Mouse (Mus musculus) megakaryocyte progenitor cell, adult 5-6 weeks (primary cell): ENCODE data around the gene St6galnac3. TPM values are rescaled to one million over a fixed set of nuclear protein-coding genes. Genes with fewer than 3 reads are reported as not detected.

Experiments used
- ATAC-seq: replicated peaks from 2 replicates; pipeline ENCODE4 v1.8.0; 2016; ENCODE audit warnings: mild to moderate bottlenecking, moderate TSS enrichment, inconsistent platforms; ENCODE audit not compliant: poor library complexity
- total RNA-seq, 2 experiments: library from RNA; stranded (forward) in 1 of 2; stranded (reverse) in 1 of 2; fragments of 157-497, 149-512 nt in 1 of 2; fragments of 200-1000 nt in 1 of 2; gene quantifications; 2 replicates each; pipeline versions ENCODE4 v1.2.3 to v1.2.4; 2015 to 2017

St6galnac3 gene
- total RNA-seq, 2 experiments from 2014 or later: 1.2 to 4.0 TPM

DNA sequence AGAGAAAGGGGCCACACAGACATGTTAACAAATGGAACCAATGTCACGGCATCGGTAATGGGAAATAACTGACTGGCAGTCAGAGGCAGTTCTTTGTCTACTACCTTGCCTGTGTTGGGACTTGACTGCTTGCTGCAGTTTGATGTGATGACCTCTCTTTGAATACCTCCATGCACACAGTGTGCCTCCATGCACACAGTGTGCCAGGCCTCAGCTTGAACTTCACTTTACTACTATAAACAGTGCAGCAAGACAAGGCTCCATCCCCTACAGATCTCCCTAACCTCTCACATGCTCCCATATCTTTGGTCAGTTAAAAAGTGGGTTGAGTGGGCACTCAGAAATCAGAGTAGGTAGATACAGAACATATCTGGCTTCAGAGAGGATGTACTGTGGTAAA, 341.3 kb downstream of the St6galnac3 start:
- ATAC-seq: no peak

DNA sequence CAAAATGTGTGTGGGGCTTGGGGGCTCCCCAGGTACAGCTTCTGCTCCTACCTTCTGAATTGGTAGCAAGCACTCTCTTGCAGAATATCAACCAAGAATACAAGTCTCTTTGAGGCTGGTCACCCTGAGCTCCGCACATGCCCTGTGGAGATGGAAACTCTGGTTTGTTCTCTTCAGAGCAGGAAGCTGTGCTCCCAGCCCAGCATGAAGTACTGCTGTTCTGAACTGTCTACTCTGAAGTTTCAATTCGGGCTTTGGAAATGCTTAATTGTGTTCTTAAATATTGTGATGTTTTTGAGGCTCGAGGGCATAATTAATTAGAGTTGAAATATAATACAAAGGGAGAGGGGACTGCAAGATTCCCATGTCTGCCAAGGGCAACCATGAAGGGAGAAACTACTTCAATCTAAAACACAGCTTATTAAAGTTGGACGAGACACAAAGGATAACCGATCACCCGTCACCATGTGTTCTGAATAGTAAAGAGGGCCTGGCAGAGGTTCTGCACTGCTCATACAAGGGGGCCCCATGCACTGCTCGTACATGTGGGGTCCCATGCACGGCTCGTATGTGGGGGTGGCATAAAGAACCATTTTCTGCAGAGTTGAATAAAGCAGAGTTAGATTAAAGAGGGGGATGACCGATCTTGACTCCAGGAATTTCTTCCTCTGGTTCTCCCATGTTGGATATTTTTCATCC, 359.8 kb downstream of the St6galnac3 start:
- no peak for ATAC-seq

DNA sequence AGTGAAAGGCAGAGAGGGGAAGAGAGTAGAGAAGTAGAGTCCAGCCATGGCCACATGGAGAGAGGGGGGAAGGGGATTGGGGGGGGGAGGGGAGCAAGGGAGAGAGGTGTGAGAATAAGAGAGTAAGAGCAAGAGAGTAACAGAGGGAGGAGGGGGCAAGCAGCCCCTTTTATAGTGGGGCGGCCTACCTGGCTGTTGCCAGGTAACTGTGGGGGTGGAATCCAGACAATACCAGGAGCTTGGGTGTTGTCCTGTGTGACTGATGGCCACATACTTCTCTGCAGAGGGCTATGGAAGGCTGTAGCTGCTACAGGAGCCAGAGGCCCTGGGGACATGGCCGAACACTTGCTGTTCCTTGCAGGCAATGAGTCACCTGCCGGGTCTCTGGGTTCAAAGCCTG, 360.6 kb downstream of the St6galnac3 start:
- no peak for ATAC-seq

DNA sequence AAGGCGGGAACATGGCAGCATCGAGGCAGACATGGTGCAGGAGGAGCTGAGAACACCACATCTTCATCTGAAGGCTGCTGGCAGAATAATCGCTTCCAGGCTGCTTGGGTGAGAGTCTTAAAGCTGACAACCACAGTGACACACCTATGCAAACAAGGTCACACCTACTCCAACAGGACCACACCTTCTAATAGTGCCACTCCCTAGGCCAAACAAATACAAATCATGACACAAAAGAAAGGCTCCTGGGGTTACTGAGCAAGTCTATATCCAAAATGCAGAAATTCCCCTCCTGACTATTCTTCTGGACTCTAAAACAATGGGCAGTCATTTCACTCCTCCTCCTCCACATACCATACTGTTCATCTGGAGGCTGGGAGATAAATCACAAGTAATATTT, 365.0 kb downstream of the St6galnac3 start:
- ATAC-seq: no peak

DNA sequence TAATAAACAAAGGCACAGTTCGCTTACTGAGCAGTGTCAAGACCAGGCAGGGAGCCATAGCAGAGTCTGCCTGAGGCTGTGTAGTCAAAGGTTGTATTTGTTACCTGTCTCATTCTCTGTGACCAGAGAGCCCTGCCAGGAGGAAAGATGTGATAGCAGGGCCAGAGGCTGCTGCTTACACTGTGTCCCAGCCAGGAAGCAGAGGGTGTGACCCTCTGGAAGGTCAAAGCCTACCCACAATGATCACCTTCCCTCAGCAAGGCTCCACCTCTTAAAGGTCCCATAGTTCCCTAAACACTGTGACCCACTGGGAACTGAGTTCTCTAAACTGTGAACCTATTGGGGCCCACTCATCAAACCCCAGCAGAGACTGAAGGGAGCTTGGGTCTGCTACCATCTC, 368.9 kb downstream of the St6galnac3 start:
- ATAC-seq: no peak

GRCm38 (mm10) chr3:153354988-153355297, 370.0 kb downstream of the St6galnac3 start:
- no peak for ATAC-seq

DNA sequence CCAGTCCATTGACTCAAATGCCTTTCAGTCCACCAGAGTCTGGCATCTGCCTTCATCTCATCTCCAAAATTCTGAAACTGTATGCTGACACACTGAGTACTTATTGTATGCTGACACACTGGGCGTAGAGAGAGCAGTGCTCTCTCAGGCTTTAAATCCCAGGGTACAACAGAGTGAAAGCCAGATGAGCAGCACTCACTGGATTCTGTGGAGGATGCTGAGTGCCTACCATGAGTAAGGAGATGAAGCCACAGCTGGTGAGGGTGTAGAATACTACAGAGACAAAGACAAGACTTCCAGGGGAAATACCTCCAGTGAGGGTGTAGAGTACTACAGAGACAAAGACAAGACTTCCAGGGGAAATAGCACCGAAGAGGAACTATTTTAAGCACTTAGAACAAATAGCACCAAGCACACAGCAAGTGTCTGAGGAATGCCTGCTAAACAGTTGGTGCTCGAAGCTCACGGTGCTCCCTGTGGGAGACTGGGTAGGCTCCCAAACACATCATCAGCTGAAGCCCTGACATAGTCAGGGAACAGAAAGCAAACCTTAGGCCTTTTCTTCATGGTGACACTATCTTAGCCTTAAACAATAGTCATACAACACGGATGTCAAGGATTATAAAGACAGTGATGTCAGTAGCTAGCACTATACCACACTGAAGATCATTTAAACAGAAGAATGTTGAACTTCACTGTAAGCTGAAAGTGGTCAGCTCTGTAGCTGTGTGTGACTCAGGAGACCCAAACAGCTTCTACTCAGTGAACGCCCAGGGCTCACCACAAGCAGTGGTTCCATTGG, 370.6 kb downstream of the St6galnac3 start:
- no peak for ATAC-seq

DNA sequence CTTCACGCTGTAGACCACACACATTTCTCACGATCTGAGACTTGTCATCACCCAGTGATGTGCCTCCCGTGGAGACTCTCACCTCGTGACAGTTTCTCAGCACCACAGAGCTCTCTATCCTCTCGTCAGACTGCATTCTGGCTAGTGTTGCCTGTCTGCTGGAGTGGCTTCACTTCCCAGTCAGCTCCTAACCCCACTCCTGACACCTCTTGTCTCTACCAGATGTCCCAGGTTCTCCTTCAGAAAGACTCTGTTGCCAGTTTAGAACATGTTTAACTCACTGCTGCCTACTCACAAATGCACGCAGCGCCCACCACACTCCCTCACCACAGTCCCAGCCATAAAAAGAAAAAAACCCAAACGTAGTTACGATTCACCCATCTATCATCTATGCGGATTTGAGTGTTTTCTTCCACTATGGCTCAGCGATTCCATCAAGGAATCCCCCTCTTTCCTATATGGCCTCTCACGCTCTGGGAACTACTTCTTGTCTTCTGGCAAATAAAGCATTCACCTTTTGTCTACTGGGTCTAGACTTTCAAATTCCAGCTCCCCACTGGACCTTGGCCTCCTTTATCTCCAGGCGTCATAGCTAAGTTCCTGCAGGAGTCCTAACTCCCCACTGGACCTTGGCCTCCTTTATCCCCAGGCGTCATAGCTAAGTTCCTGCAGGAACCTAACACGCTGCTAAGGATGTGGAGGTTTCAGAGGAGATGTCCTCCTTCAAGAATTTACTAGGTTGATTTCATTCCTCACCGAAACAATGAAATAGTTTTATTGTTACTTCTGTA, 371.5 kb downstream of the St6galnac3 start:
- no peak for ATAC-seq

GRCm38 (mm10) chr3:153349981-153350380, 375.0 kb downstream of the St6galnac3 start:
- ATAC-seq: no peak

DNA sequence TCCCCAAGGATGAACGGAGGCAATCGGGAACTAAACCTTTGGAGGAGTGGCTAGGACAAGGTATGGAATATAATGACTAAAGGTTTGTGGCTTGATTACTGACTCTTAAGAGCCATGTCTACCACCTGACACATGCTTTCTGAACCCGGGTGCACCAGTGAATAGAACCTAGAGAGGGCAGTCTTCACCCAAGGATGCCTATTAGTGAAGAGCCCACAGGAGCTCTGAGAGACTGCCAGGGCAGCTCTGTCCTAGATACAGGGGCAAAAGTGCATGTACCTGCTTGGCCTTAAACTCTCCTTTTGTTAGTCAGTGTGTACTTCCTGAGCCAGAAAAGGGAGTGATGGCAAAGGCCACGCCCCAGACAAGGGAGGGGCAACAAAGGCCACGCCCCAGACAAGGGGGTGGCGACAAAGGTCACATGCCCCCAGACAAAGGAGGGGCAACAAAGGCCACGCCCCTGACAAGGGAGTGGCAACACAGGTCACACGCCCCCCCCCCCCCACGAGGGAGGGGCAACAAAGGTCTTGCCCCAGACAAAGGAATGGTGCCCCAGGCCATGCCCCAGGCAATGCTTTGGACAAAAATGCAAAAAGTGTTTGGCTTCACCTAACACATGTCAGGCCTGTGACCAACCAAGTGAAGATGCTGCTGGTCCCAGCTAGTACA, 376.0 kb downstream of the St6galnac3 start:
- peak; percentile 60 for ATAC-seq

- no peak for ATAC-seq
These were observed 380.0 kb downstream of the St6galnac3 start for GRCm38 (mm10) chr3:153344979-153345378.

DNA sequence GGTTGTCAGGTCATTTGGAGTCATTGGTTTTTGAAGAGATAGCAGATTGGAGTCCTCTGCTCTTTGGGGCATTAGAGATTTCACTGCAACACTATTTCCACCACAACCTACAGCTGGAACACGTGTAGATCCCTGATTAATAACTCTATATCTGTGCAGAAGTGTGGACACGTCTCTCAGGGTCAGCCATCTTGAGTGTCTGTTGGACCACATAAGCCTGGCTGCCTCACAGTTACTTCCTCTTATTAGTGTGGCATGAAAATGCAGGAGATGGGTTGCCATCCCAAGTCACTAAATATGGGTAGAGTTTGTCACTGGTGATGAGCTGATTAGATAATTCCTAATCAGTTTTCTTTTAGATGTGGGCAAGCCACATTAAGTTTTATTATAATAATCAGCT, 385.0 kb downstream of the St6galnac3 start:
- peak; percentile 73 for ATAC-seq

DNA sequence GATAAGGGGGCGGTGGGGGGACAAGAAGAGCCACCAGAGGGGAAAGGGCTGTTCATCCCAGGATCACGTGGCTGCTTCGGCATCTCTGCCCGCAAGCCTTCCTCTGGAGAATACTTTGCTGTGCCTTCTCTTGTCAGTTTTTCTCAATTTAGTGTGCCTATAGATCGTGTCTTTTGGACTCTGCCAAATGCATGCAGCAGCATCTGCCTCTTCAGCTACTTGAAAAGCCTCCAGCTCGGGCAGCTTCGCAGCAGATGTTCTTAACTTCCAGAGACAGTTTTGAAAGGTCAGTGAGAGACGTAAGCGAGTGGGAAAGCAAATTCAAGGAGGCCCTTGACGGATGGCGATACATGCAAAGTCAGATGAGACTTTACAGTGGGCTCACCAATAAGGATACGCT, 385.9 kb downstream of the St6galnac3 start:
- ATAC-seq: no peak

DNA sequence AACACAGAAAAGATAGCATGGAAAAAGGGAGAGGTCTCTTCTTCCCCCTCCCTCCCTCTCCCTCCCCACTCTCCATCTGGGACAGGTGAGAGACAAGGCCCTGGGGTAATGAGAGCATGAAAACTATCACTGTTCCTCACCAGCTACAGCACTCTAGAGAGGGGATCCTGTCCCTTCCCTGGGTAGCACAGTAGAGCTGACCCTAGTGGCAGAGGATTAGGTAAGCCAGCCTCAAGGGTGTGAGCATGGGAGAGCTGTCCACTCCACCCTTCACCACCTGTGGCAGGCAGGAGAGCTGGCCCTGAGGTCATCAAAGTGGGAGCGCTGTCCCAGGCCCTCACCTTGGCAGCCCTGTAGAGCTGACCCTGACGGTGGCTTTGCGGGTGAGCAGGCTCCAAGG, 387.2 kb downstream of the St6galnac3 start:
- ATAC-seq: no peak

DNA sequence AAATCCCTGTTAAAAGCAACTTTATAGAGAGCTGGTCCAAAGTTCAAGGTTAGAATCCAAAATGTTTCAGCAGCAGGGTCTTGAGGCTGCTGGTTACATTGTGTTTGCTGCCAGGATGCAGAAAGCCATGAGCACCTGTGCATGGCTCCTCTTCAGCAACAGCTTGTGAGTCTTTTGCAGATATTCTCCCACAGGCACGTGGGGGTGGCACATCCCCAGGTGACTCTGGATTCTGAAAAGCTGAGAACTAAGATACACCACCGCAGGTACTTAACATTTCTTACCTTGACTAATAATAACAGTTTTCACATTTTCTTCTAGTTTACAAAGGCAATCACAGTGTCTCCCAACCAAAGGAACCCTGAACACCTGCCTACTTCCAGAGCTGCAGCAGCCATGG, 387.8 kb downstream of the St6galnac3 start:
- no peak for ATAC-seq

DNA sequence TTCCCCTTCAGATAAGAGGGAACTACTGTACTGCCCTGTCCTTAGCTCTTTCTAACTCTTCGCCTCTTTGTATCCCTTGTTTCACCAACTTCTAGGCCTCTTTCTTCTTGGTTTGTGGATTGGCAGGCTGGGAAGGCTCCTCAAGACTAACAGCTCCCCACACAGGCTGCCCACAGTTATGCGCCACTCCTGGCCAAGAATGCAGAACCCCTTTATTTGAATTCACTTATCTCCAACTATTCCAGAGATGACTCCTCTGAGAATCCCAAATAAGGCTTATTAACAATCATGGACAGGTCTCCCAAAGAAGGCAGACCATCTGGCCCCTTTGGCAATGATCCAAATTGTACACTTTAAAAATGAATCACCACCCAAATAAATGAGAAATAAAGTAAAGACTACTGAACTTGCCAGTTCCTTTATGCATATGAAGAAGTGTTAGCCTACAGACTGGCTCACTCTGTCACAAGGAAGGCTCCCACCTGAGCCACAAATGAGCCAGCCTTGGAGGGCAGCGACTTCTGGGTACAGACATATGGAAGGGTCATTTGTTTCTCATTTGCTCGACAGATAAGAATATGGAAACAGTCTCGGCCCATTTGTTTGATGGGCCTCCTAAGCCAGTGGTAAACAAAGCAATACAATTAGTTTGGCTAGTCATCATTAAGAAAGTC, 390.7 kb downstream of the St6galnac3 start:
- no peak for ATAC-seq

DNA sequence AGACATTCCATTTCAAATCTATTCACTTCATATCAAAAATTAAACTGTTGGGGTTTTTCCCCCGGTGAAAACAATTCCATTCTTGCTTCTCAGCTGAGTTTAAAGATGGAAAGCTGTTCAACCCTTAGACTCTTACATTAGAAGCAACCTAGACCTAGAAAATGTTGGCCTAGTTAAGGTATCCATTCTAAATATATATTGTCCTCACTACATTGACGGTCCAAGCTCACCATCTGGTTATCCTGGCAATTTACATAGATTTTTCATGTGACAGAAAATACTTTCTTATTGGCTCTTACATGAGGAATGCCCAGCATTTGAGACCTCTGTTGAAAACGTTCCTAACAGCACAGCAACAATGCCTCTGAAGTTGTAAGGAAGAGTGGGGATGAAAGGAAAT, 400.7 kb downstream of the St6galnac3 start:
- ATAC-seq: no peak

DNA sequence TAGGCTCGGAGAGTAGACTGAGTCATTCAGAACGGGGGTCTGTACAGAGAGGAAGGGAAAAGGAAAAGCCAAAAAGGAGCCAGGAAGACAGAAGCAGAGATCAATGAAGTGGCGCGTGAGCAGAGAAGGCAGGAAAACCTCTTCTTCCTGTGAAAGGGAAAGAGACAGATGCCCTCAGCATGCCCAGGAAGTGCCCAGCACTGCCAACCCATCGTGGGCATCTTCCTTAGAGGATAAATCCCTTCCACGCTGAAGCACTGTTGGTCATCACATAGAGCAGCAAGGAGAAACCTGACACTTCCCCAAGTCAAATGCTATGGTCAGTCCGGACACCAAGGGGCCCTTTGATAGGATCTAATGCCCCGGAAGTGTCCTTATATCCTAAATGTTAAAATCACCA, 401.5 kb downstream of the St6galnac3 start:
- no peak for ATAC-seq

DNA sequence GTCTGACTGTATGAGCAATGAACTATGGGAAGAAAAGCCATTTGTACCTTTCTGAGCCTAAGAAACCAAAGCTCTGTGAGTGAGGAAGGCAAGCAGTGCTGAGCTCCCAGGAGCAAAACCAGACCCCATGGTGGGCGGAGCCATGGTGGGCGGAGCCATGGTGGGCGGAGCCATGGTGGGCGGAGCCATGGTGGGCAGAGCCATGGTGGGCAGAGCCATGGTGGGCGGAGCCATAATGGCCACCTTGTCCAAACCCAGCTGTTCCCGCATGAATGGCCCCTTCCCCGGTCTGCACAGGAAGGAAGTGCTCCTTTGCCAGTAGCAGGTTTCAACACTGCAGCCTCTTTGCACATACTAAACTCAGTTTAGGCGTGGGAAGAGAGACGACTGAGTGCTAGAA, 411.4 kb downstream of the St6galnac3 start:
- peak; percentile 96 for ATAC-seq

DNA sequence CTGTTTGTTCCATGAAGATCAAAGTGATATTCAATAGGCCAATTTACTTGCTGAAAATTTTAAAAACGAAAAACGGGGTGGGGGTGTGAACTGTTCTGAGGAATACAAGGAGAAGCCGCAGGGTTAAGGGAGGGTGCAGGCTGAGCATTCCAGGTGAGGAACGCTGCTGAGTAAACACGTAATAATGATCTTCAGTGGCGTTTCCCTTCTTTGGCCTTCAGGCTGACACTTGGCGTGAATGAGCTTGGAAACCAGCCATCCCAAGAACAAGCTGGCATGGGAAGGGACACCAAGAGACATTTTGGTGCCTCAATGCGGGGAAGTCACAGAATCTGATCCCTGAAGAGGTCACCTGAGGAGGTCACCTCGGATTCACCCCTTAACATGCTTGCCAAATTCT, 411.8 kb downstream of the St6galnac3 start:
- no peak for ATAC-seq

DNA sequence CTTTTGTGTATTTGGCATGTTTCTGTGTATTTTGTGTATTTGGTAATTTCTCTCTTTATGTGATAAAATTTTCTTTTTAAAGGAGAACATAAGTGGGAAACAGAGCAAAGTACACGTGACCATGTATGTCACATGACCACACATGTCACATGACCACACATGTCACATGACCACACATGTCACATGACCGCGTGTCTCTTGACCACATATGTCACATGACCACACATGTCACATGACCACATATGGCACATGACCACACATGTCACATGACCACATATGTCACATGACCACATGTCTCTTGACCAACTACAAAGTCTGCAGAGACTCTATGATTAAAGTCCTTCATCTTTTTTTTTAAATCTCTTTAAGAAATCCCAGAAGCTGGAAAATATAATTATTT, 413.0 kb downstream of the St6galnac3 start:
- no peak for ATAC-seq
